Comparison of ENCODE assay signal across 10 mouse cellular contexts in genomic region chr14:48624596-48625330, GRCm38 (mm10). TPM values are rescaled to one million over a fixed set of nuclear protein-coding genes. Genes with fewer than 3 reads are reported as not detected.
DNase-seq lines count a peak whose midpoint lies in the region; ATAC-seq and TF ChIP-seq lines count a peak whose summit lies in the region.
"Had no signal": no experiment of that assay in that cellular context is flagged by ENCODE, and none has a peak within 500 bp of the region (broad histone marks: within the 10 kb centered on the region; RNA-seq: fewer than 3 reads in every experiment).

No protein-coding gene starts in this region.

- no peak for TF ChIP-seq CTCF in liver, adult 2 months (IDR thresholded peaks at IDR 0.05; ENCODE audit: low read depth, low read length)
- no peak for TF ChIP-seq CTCF in liver, postnatal 0 days (IDR thresholded peaks at IDR 0.05; ENCODE audit: low read depth)

- H3K4me3 ChIP-seq in liver, adult 2 months (ENCODE audit: insufficient read depth, low read depth, low read length): no peak overlapping the region
- H3K4me3 ChIP-seq in liver, postnatal 0 days (ENCODE audit: low read depth, low read length): no peak overlapping the region
- H3K4me3 ChIP-seq: liver, embryonic 13.5 days had no signal

- H3K4me2 ChIP-seq in liver, postnatal 0 days (ENCODE audit: low read depth, low read length): no peak overlapping the region
- H3K4me2 ChIP-seq: liver, embryonic 13.5 days had no signal

- no peak for ATAC-seq in liver, postnatal 0 days

- H3K4me1 ChIP-seq in liver, adult 2 months (ENCODE audit: control insufficient read depth, insufficient read depth, low read length): peaks cover 4% of the 10 kb centered on the region
- H3K4me1 ChIP-seq in liver, postnatal 0 days (ENCODE audit: insufficient read depth): no peaks in the 10 kb centered on the region
- H3K4me1 ChIP-seq: liver, embryonic 13.5 days had no signal

- H3K79me2 ChIP-seq in liver, adult 2 months (ENCODE audit: control insufficient read depth, insufficient read depth, low read length): no peaks in the 10 kb centered on the region

- no peak overlapping the region for H3K9ac ChIP-seq in liver, adult 2 months (ENCODE audit: low read depth, low read length)
- no peak overlapping the region for H3K9ac ChIP-seq in liver, postnatal 0 days (replicated peaks)
- H3K9ac ChIP-seq: liver, embryonic 13.5 days had no signal

- no peak for TF ChIP-seq EP300 in liver, postnatal 0 days (IDR thresholded peaks at IDR 0.05; ENCODE audit: low read depth)

- no peak for TF ChIP-seq POLR2A in liver, adult 2 months (IDR thresholded peaks at IDR 0.05; ENCODE audit: extremely low read depth, insufficient read depth, low read length)

- H3K27ac ChIP-seq in liver, adult 2 months (replicated peaks; ENCODE audit: insufficient read depth, low read depth, low read length): no peak overlapping the region
- H3K27ac ChIP-seq in liver, postnatal 0 days (ENCODE audit: low read depth): no peak overlapping the region
- H3K27ac ChIP-seq: liver, embryonic 13.5 days had no signal

- no peaks in the 10 kb centered on the region for H3K9me3 ChIP-seq in liver, postnatal 0 days (ENCODE audit: low read length)
- H3K9me3 ChIP-seq: liver, embryonic 13.5 days had no signal

- peak; percentile 6 for DNase-seq in adrenal gland, adult 8-10 months
- DNase-seq in adrenal gland, adult 18-20 months (ENCODE audit: low spot score in 2 of 2): no peak
- DNase-seq in liver, adult 2 months (ENCODE audit: extremely low read depth, low read depth, low spot score): peak; percentile 50
- DNase-seq in liver, postnatal 0 days: no peak
- peak; percentile 67 to 80 for DNase-seq in cerebellum, postnatal 25 days
- peak; percentile 64 to 76 for DNase-seq in kidney, postnatal 25 days
- no peak for DNase-seq in urinary bladder, postnatal 14 days (ENCODE audit: low spot score)
- DNase-seq in spleen, postnatal 36 days (ENCODE audit: low spot score in 2 of 2): no peak
- DNase-seq: liver, embryonic 13.5 days had no signal

- H3K27me3 ChIP-seq in liver, adult 2 months (ENCODE audit: control insufficient read depth, insufficient read depth, low read length): no peaks in the 10 kb centered on the region
- no peaks in the 10 kb centered on the region for H3K27me3 ChIP-seq in liver, postnatal 0 days (ENCODE audit: insufficient read depth, low read length)
- H3K27me3 ChIP-seq: liver, embryonic 13.5 days had no signal

- H3K36me3 ChIP-seq in liver, adult 2 months (ENCODE audit: control insufficient read depth, insufficient read depth, low read length): no peaks in the 10 kb centered on the region
- H3K36me3 ChIP-seq in liver, postnatal 0 days (replicated peaks; ENCODE audit: insufficient read depth, low read length): no peaks in the 10 kb centered on the region
- H3K36me3 ChIP-seq: liver, embryonic 13.5 days had no signal

- 81% methylated on average over 9 of the region's 9 CpGs for WGBS in liver, adult 2 months
- 70% methylated on average over 9 of the region's 9 CpGs for whole genome bisulfite sequencing in liver, postnatal 0 days (ENCODE audit: insufficient replicate concordance)

RNA-seq across cellular contexts. Expression of gene Otx2, which starts 48.9 kb away (rescaled TPM):
- not detected for total RNA-seq in adrenal gland, adult 8-10 months (2022)
- total RNA-seq in adrenal gland, adult 18-20 months (2021): not detected
- total RNA-seq in liver, adult 2 months (2014; rRNA removed): not detected in 2 replicates
- not detected in 2 replicates for polyA plus RNA-seq in liver, adult 2 months (2012; rRNA removed)
- polyA plus RNA-seq in liver, postnatal 0 days (2015; fragmentation: Nextera tagmentation; extraction: Ambion mirVana): not detected in 2 replicates
- total RNA-seq: hematopoietic stem cell, adult 5-6 weeks had no signal
- polyA plus RNA-seq: liver, embryonic 13.5 days had no signal

Comparison
In these comparisons a context has a peak if more than half of its experiments do, and no peak if none do; other contexts are left out.
1. DNase-seq: peak in adrenal gland, adult 8-10 months (single experiment), liver, adult 2 months (single experiment), cerebellum, postnatal 25 days (2 of 2) and kidney, postnatal 25 days (2 of 2); none in adrenal gland, adult 18-20 months (0 of 2), liver, postnatal 0 days (single experiment), urinary bladder, postnatal 14 days (single experiment) and spleen, postnatal 36 days (0 of 2).